Mouse (Mus musculus): ENCODE results near the gene Abcb8. TPM values are rescaled to one million over a fixed set of nuclear protein-coding genes. Genes with fewer than 3 reads are reported as not detected.

The Abcb8 gene
- polyA plus RNA-seq, 1 experiment from 2014 or later, result 52.7 TPM

GRCm38 (mm10) chr5:24380499-24380898, 13.0 kb upstream of the Abcb8 start:
- Histone ChIP-seq H3K4me2 (ENCODE audit: low read length) (no peak overlapping the region), H3K9me3 (ENCODE audit: control insufficient read depth, low read length) (no peaks in the 10 kb centered on the region), H3K27me3 (ENCODE audit: control insufficient read depth, insufficient read depth, low read length) (0 out of 2 replicates have a peak, but pooled peaks cover 1% of the 10 kb centered on the region), H3K4me1 (ENCODE audit: control insufficient read depth in 2 of 2, insufficient read depth in 2 of 2, low read length in 2 of 2) (peaks cover 16 to 29% of the 10 kb centered on the region in 2 experiments), H3K27ac (replicated peaks in 1 of 2; ENCODE audit: control insufficient read depth in 1 of 2, insufficient read depth in 1 of 2, low read depth in 2 of 2, low read length in 2 of 2) (no peak overlapping the region), H3K4me3 (ENCODE audit: control insufficient read depth in 1 of 2, insufficient read depth in 1 of 2, low read depth in 1 of 2, low read length in 2 of 2) (no peak overlapping the region), H3K9ac (ENCODE audit: low read length) (no peak overlapping the region), H3K36me3 (ENCODE audit: control insufficient read depth, insufficient read depth, low read length) (peaks cover 12% of the 10 kb centered on the region; the same call in 1 of the 2 replicates)
- WGBS, result 80% methylated on average over 4 of the region's 4 CpGs
- no peak for ATAC-seq (ENCODE audit: insufficient number of reproducible peaks, insufficient read depth, low FRiP score, low read depth)

DNA sequence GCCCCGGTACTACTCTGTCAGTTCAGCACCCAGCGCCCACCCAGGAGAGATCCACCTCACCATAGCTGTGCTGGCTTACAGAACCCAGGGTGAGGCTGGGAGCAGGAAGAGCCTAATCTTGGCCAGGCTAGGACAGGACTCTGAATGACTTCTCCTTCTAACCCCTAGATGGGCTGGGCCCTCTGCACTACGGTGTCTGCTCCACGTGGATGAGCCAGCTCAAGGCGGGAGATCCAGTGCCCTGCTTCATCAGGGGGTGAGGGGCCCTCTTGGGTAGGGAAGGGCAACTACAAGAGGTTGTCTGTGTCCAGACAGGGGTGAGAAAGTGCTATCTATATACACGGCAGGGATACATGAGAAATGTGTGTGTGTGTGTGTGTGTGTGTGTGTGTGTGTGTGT, 12.0 kb upstream of the Abcb8 start:
- peaks cover 9% of the 10 kb centered on the region; the same call in 1 of the 2 replicates for H3K27me3 ChIP-seq (ENCODE audit: control insufficient read depth, insufficient read depth, low read length)
- no peak overlapping the region for H3K4me2 ChIP-seq (ENCODE audit: low read length)
- peaks cover 12% of the 10 kb centered on the region; the same call in 1 of the 2 replicates for H3K36me3 ChIP-seq (ENCODE audit: control insufficient read depth, insufficient read depth, low read length)
- 59% methylated on average over 6 of the region's 6 CpGs for WGBS
- no peak for ATAC-seq (ENCODE audit: insufficient number of reproducible peaks, insufficient read depth, low FRiP score, low read depth)
- no peak overlapping the region for H3K4me3 ChIP-seq (ENCODE audit: control insufficient read depth in 1 of 2, insufficient read depth in 1 of 2, low read depth in 1 of 2, low read length in 2 of 2)
- H3K9me3 ChIP-seq (ENCODE audit: control insufficient read depth, low read length), result no peaks in the 10 kb centered on the region
- peaks cover 16 to 31% of the 10 kb centered on the region in 2 experiments for H3K4me1 ChIP-seq (ENCODE audit: control insufficient read depth in 2 of 2, insufficient read depth in 2 of 2, low read length in 2 of 2)
- H3K9ac ChIP-seq (ENCODE audit: low read length), result no peak overlapping the region
- H3K27ac ChIP-seq (replicated peaks in 1 of 2; ENCODE audit: control insufficient read depth in 1 of 2, insufficient read depth in 1 of 2, low read depth in 2 of 2, low read length in 2 of 2), result no peak overlapping the region

DNA sequence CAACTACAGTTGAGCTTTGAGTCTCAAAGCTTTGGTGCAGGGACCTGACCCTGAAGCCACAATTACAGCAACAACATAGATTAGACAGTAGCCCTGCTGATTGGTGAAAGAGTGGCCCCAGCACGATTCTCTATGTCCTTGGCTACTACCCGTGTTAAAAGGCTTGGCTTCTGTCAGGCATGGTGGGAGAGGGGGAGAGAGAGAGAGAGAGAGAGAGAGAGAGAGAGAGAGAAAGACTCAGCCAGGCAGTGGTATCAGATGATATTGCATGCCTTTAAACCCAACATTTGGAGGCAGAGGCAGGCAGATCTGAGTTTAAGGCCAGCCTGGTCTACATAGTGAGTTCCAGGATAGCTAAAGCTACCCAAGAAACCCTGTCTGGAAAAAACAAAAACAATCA, 11.5 kb upstream of the Abcb8 start:
- WGBS, result 45% methylated on average over 2 of the region's 2 CpGs
- Histone ChIP-seq H3K4me2 (ENCODE audit: low read length) (no peak overlapping the region), H3K9ac (ENCODE audit: low read length) (no peak overlapping the region), H3K27me3 (ENCODE audit: control insufficient read depth, insufficient read depth, low read length) (peaks cover 9% of the 10 kb centered on the region; the same call in 1 of the 2 replicates), H3K36me3 (ENCODE audit: control insufficient read depth, insufficient read depth, low read length) (peaks cover 12% of the 10 kb centered on the region; the same call in 1 of the 2 replicates), H3K27ac (replicated peaks in 1 of 2; ENCODE audit: control insufficient read depth in 1 of 2, insufficient read depth in 1 of 2, low read depth in 2 of 2, low read length in 2 of 2) (no peak overlapping the region), H3K9me3 (ENCODE audit: control insufficient read depth, low read length) (no peaks in the 10 kb centered on the region), H3K4me1 (ENCODE audit: control insufficient read depth in 2 of 2, insufficient read depth in 2 of 2, low read length in 2 of 2) (peaks cover 16 to 31% of the 10 kb centered on the region in 2 experiments), H3K4me3 (ENCODE audit: control insufficient read depth in 1 of 2, insufficient read depth in 1 of 2, low read depth in 1 of 2, low read length in 2 of 2) (no peak overlapping the region)
- no peak for ATAC-seq (ENCODE audit: insufficient number of reproducible peaks, insufficient read depth, low FRiP score, low read depth)

GRCm38 (mm10) chr5:24383026-24383859, 10.2 kb upstream of the Abcb8 start:
- Histone ChIP-seq H3K9ac (ENCODE audit: low read length) (peak overlapping the region; percentile 70), H3K4me3 (ENCODE audit: control insufficient read depth in 1 of 2, insufficient read depth in 1 of 2, low read depth in 1 of 2, low read length in 2 of 2) (peak overlapping the region; percentile 37 to 53), H3K36me3 (ENCODE audit: control insufficient read depth, insufficient read depth, low read length) (peaks cover 9% of the 10 kb centered on the region; the same call in 1 of the 2 replicates), H3K27me3 (ENCODE audit: control insufficient read depth, insufficient read depth, low read length) (peaks cover 9% of the 10 kb centered on the region; the same call in 1 of the 2 replicates), H3K4me2 (ENCODE audit: low read length) (peak overlapping the region; percentile 73), H3K4me1 (ENCODE audit: control insufficient read depth in 2 of 2, insufficient read depth in 2 of 2, low read length in 2 of 2) (peaks cover 21 to 41% of the 10 kb centered on the region in 2 experiments), H3K27ac (replicated peaks in 1 of 2; ENCODE audit: control insufficient read depth in 1 of 2, insufficient read depth in 1 of 2, low read depth in 2 of 2, low read length in 2 of 2) (peak overlapping the region; percentile 46 to 70), H3K9me3 (ENCODE audit: control insufficient read depth, low read length) (no peaks in the 10 kb centered on the region)
- peak; percentile 84 for ATAC-seq (ENCODE audit: insufficient number of reproducible peaks, insufficient read depth, low FRiP score, low read depth)
- 1% methylated on average over 34 of the region's 34 CpGs for WGBS

DNA sequence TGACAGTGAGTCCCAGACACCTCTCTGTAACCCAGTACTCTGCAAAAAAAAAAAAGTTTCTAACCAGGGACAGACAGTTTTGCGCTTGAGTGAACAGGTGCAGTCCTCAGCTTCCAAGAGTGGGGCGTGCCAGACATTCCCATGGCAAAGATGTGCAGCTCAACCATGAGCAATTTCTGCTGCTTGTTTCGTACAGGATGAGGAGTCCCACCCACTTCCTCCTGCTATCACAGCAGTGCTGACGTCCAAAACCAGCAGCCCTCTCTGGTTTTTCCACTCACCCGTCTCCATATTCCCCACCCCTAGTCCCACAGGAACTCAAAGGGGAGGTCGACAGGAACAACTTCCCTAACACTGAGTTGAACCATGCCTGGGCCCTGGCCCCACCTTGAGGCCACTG, 9.1 kb upstream of the Abcb8 start:
- Histone ChIP-seq H3K27me3 (ENCODE audit: control insufficient read depth, insufficient read depth, low read length) (peaks cover 9% of the 10 kb centered on the region; the same call in 1 of the 2 replicates), H3K27ac (replicated peaks in 1 of 2; ENCODE audit: control insufficient read depth in 1 of 2, insufficient read depth in 1 of 2, low read depth in 2 of 2, low read length in 2 of 2) (peak overlapping the region in 1 of 2 experiments; percentile 70; a peak in 1 of 4 replicates), H3K9me3 (ENCODE audit: control insufficient read depth, low read length) (no peaks in the 10 kb centered on the region), H3K9ac (ENCODE audit: low read length) (no peak overlapping the region), H3K4me3 (ENCODE audit: control insufficient read depth in 1 of 2, insufficient read depth in 1 of 2, low read depth in 1 of 2, low read length in 2 of 2) (no peak overlapping the region), H3K36me3 (ENCODE audit: control insufficient read depth, insufficient read depth, low read length) (peaks cover 9% of the 10 kb centered on the region; the same call in 1 of the 2 replicates), H3K4me1 (ENCODE audit: control insufficient read depth in 2 of 2, insufficient read depth in 2 of 2, low read length in 2 of 2) (peaks cover 23 to 49% of the 10 kb centered on the region in 2 experiments), H3K4me2 (ENCODE audit: low read length) (peak overlapping the region; percentile 73)
- 0 out of 2 replicates have a peak, but pooled peaks have one; percentile 18 for ATAC-seq (ENCODE audit: insufficient number of reproducible peaks, insufficient read depth, low FRiP score, low read depth)
- WGBS, result 46% methylated on average over 6 of the region's 6 CpGs

DNA sequence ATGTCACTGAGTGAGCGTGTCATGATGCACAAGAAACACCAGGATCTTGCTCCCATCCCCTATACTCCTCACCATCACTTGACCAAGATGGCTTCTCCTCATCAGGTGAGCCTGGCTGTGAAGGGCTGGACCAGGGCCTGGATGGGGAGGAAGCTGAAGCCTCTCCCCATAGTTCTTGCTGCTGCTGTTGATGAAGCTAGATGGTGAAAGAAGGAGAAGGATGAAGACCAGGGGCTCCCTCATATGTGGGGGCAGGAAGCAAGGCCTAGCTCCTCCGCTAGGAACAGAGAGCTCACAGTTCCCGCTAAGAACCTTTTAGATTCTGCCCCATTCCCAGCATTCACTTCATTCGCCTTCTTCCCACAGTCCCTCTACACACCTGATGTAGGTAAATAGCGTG, 8.1 kb upstream of the Abcb8 start:
- WGBS, result 89% methylated on average over 5 of the region's 5 CpGs
- no peak overlapping the region for H3K9ac ChIP-seq (ENCODE audit: low read length)
- H3K4me1 ChIP-seq (ENCODE audit: control insufficient read depth in 2 of 2, insufficient read depth in 2 of 2, low read length in 2 of 2), result peaks cover 26 to 49% of the 10 kb centered on the region in 2 experiments
- H3K9me3 ChIP-seq (ENCODE audit: control insufficient read depth, low read length), result no peaks in the 10 kb centered on the region
- no peak for ATAC-seq (ENCODE audit: insufficient number of reproducible peaks, insufficient read depth, low FRiP score, low read depth)
- no peak overlapping the region for H3K4me3 ChIP-seq (ENCODE audit: control insufficient read depth in 1 of 2, insufficient read depth in 1 of 2, low read depth in 1 of 2, low read length in 2 of 2)
- H3K4me2 ChIP-seq (ENCODE audit: low read length), result no peak overlapping the region
- peak overlapping the region in 1 of 2 experiments; percentile 9; a peak in 2 of 4 replicates for H3K27ac ChIP-seq (replicated peaks in 1 of 2; ENCODE audit: control insufficient read depth in 1 of 2, insufficient read depth in 1 of 2, low read depth in 2 of 2, low read length in 2 of 2)
- H3K27me3 ChIP-seq (ENCODE audit: control insufficient read depth, insufficient read depth, low read length), result peaks cover 9% of the 10 kb centered on the region; the same call in 1 of the 2 replicates
- H3K36me3 ChIP-seq (ENCODE audit: control insufficient read depth, insufficient read depth, low read length), result peaks cover 8% of the 10 kb centered on the region; the same call in 1 of the 2 replicates

- Histone ChIP-seq H3K9ac (ENCODE audit: low read length) (no peak overlapping the region), H3K27me3 (ENCODE audit: control insufficient read depth, insufficient read depth, low read length) (peaks cover 9% of the 10 kb centered on the region; the same call in 1 of the 2 replicates), H3K4me1 (ENCODE audit: control insufficient read depth in 2 of 2, insufficient read depth in 2 of 2, low read length in 2 of 2) (peaks cover 26 to 49% of the 10 kb centered on the region in 2 experiments), H3K9me3 (ENCODE audit: control insufficient read depth, low read length) (no peaks in the 10 kb centered on the region), H3K36me3 (ENCODE audit: control insufficient read depth, insufficient read depth, low read length) (0 out of 2 replicates have a peak, but pooled peaks cover 5% of the 10 kb centered on the region), H3K27ac (replicated peaks in 1 of 2; ENCODE audit: control insufficient read depth in 1 of 2, insufficient read depth in 1 of 2, low read depth in 2 of 2, low read length in 2 of 2) (peak overlapping the region; percentile 9 to 13; a peak in 1 of 4 replicates), H3K4me2 (ENCODE audit: low read length) (no peak overlapping the region), H3K4me3 (ENCODE audit: control insufficient read depth in 1 of 2, insufficient read depth in 1 of 2, low read depth in 1 of 2, low read length in 2 of 2) (no peak overlapping the region)
- 87% methylated on average over 10 of the region's 10 CpGs for WGBS
- ATAC-seq (ENCODE audit: insufficient number of reproducible peaks, insufficient read depth, low FRiP score, low read depth), result no peak
Measured at GRCm38 (mm10) chr5:24385887-24386550, 7.4 kb upstream of the Abcb8 start.

Measured in heart, embryonic 14.5 days (tissue).